Mouse (Mus musculus): ENCODE measurements around the gene Lig4. TPM values are rescaled to one million over a fixed set of nuclear protein-coding genes. Genes with fewer than 3 reads are reported as not detected.

Lig4 gene
- total RNA-seq, 2 experiments from 2014 or later, result 10.4 to 10.8 TPM

DNA sequence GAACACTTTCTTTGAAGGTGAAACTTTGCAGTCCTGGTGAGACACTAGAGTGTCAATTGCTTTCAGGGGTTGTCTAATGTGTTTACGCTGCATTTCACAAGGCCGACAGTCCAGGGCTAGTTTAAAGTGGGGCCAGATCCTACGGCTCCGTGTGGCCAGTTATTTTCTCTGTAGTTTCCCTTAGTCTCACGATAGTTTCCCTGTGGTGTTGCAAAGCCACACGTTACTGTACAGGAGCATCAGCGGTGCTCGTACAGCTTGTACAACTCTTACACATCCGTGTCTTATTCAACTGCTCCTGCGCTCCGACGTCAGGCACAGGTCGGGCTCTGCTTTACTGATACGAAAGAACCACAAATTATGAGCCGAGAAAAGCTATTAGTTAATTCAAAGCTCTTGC is 470 bp downstream of the Lig4 start:
- intact Hi-C loops (cut with DNase I), result loop anchor here (2.0 to 10.0 kb wide), 6 partner anchors 70 to 1578 kb away; partner anchors contain the start of genes Cars2 and Ing1
- H3K27ac ChIP-seq, result peak overlapping the region; percentile 56; the same call in 1 of the 2 replicates
- DNase-seq (ENCODE audit: extremely low spot score in 1 of 2, low spot score in 2 of 2), result no peak
- peak overlapping the region; percentile 63 for H3K4me3 ChIP-seq
- TF ChIP-seq CTCF (IDR thresholded peaks at IDR 0.05), result no peak

- intact Hi-C loops (cut with DNase I), result loop anchor here (2.0 to 10.0 kb wide), 6 partner anchors 71 to 1579 kb away; partner anchors contain the start of genes Cars2 and Ing1
- peak; percentile 83 for TF ChIP-seq CTCF (IDR thresholded peaks at IDR 0.05)
- peak overlapping the region; percentile 65 for H3K27ac ChIP-seq
- peak overlapping the region; percentile 55 for H3K4me3 ChIP-seq
- peak; percentile 99 for DNase-seq (ENCODE audit: extremely low spot score in 1 of 2, low spot score in 2 of 2)
Measured at GRCm38 (mm10) chr8:9975898-9976611, 1.4 kb downstream of the Lig4 start.

DNA sequence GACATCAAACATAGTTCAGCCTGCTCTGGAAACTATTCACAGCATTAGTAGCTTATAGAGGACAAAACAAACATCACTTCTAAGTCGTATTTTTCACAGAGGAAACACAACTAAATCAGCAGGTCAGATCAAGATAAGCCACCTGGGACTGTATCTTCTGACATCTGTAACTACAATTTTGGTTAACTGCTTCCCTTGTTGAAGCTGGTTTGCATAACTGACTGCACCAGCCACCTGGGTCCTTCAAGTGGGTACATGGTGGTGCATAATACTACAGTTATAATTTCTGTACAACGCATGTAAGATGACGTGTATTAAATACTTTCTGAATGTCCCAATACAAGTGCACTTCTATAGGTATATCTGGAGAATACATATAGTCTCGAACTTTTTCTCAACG is 2.2 kb downstream of the Lig4 start:
- TF ChIP-seq CTCF (IDR thresholded peaks at IDR 0.05), result no peak
- no peak for DNase-seq (ENCODE audit: extremely low spot score in 1 of 2, low spot score in 2 of 2)
- H3K27ac ChIP-seq, result no peak overlapping the region
- H3K4me3 ChIP-seq, result peak overlapping the region; percentile 55
- intact Hi-C loops (cut with DNase I), result loop anchor here (5.0 to 10.0 kb wide), 4 partner anchors 72 to 1580 kb away; partner anchors contain the start of genes Cars2 and Ing1

DNA sequence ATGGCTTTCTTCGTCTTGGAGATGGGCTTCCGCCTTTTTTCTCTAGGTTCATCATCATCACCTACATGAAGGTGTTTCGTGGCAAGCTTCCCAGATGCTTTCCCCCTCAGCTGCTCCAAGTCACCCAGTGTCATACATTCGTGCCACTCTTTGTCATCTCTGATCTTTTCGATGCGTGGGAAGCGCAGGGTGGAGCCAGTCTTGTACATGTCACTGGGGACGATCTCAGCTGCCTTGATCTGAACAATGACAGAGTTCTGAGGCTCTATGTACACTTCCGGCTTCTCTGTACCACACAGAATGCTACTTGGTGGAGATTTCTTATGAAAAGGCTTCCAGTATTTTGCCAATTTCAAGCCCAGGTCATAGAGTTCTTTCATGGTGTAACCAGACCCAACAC is 5.6 kb downstream of the Lig4 start:
- Histone ChIP-seq H3K4me3 (no peak overlapping the region), H3K27ac (no peak overlapping the region)
- intact Hi-C loops (cut with DNase I), result loop anchor here (10.0 kb wide), 2 partner anchors 1043 to 1583 kb away; partner anchors contain the start of genes Cars2 and Ing1
- no peak for DNase-seq (ENCODE audit: extremely low spot score in 1 of 2, low spot score in 2 of 2)
- TF ChIP-seq CTCF (IDR thresholded peaks at IDR 0.05), result no peak

DNA sequence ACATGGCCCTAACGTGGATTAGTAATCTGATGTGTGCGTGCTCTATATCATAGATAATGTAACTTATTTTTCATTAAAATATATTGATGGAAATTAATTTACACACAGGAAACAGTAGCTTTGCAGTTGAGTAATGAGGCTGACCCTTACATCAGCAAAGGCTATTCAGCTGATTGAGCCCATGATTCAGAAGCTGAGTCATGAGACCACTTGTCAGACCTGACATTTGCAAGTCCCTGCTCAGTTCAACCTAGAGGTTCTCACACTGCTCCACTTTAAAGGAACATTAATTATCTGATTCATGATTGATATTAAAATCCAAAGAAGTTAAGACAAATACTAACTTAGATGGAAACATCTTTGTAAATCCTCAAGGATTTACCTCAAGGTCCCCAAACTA is 17.6 kb downstream of the Lig4 start:
- no peak overlapping the region for H3K4me3 ChIP-seq
- TF ChIP-seq CTCF (IDR thresholded peaks at IDR 0.05), result no peak
- no peak for DNase-seq (ENCODE audit: extremely low spot score in 1 of 2, low spot score in 2 of 2)
- H3K27ac ChIP-seq, result no peak overlapping the region
- intact Hi-C loops (cut with DNase I), result no loop called here

DNA sequence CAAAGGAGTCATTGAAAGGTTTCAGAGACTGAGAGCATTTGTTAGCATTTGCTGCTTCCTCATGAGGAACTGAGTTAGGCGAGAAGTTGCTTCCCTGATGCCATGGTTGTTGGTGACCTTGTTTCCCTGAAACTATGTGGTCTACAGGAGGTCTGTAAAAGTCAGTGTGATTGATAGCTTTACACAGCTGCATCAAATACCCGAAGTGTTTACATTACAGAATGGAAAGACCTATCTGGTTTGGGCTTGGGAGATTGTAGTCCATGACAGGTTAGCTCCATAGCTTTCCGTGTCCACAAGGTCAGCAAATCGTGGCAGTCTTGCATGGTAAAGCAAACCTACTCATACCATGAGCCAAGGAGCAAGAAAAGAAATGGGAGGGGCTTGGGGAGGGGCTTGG is 19.1 kb downstream of the Lig4 start:
- Histone ChIP-seq H3K4me3 (no peak overlapping the region), H3K27ac (no peak overlapping the region)
- TF ChIP-seq CTCF (IDR thresholded peaks at IDR 0.05), result no peak
- DNase-seq (ENCODE audit: extremely low spot score in 1 of 2, low spot score in 2 of 2), result no peak
- intact Hi-C loops (cut with DNase I), result no loop called here

GRCm38 (mm10) chr8:9949134-9949890 is 28.2 kb downstream of the Lig4 start:
- H3K27ac ChIP-seq, result no peak overlapping the region
- DNase-seq (ENCODE audit: extremely low spot score in 1 of 2, low spot score in 2 of 2), result no peak
- H3K4me3 ChIP-seq, result no peak overlapping the region
- TF ChIP-seq CTCF (IDR thresholded peaks at IDR 0.05), result no peak
- intact Hi-C loops (cut with DNase I), result no loop called here

- no peak for DNase-seq (ENCODE audit: extremely low spot score in 1 of 2, low spot score in 2 of 2)
- Histone ChIP-seq H3K27ac (no peak overlapping the region), H3K4me3 (no peak overlapping the region)
- TF ChIP-seq CTCF (IDR thresholded peaks at IDR 0.05), result no peak
- intact Hi-C loops (cut with DNase I), result loop anchor here (2.0 to 10.0 kb wide), 2 partner anchors 231 to 703 kb away; no protein-coding TSS in a partner anchor
Measured at GRCm38 (mm10) chr8:9935574-9935973, 41.9 kb downstream of the Lig4 start.

DNA sequence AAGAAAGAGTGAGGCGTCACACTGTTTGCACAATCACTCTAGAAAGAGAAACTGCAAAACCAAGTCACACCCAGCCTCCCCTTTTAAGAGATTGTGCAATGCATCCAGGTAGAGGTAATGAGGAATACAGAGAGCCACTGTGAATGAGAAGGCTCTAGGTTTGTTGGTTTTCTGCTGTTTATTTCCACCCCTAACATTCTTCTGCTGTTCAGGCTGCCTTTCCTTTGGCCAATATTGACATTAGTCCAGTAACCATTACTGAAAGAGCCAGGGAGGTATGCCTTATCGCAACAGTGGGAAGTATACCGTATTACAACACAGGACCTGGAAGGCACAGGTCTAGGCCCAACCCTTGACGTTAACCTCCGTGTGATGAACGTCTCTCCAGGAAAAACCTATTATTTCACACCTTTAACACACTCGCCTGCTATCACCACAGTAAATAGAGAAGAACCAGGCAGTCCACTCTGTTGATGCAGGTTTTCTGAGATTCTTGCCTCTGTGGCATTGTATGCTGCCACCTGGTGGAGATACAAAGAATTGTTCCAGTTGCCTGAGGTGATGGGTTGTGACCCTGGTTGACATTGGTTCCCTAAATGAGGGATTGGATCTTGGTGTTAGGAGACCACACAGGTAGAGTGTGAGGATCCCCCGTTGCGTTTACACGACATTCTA is 42.5 kb downstream of the Lig4 start:
- no peak overlapping the region for H3K4me3 ChIP-seq
- no peak overlapping the region for H3K27ac ChIP-seq
- intact Hi-C loops (cut with DNase I), result loop anchor here (2.0 to 10.0 kb wide), 3 partner anchors 230 to 702 kb away; no protein-coding TSS in a partner anchor
- DNase-seq (ENCODE audit: extremely low spot score in 1 of 2, low spot score in 2 of 2), result peak; percentile 38 to 41
- TF ChIP-seq CTCF (IDR thresholded peaks at IDR 0.05), result peak; percentile 94

GRCm38 (mm10) chr8:9932711-9933110 is 44.8 kb downstream of the Lig4 start:
- Histone ChIP-seq H3K4me3 (no peak overlapping the region), H3K27ac (no peak overlapping the region)
- DNase-seq (ENCODE audit: extremely low spot score in 1 of 2, low spot score in 2 of 2), result no peak
- no peak for TF ChIP-seq CTCF (IDR thresholded peaks at IDR 0.05)
- intact Hi-C loops (cut with DNase I), result loop anchor here (5.0 to 10.0 kb wide), 2 partner anchors 228 to 585 kb away; no protein-coding TSS in a partner anchor

DNA sequence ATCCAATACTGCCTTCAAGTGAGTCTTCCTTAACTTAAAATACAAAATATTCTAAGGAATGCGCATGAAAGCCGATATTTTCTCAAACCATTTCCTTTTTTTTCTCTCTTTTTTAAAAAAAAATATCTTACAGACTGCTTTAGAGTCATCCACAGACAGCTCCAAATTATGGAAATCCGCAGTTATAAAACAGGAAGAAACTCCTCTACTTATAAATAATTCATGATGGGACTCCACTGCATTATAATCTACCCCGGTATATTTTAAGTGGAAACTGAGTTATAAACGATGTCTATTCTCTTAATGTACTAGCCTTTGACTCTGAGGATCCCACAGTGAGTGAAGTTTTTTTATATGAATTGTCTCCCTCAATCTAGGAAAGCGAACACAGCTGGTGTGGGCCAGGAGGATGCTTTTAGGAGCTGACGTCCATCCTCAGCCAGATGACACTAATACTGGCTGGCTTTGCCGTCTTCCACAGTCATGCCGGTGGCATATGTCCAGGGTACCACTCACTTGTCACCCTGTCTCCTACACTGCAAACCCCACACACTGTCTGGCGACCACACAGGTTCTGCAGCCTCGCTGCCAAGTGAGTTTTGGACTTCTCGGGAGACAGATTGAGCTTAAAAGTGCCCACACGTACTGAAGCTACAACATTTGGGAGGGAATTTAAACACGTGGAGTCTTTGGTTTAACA is 47.6 kb downstream of the Lig4 start:
- no peak overlapping the region for H3K27ac ChIP-seq
- TF ChIP-seq CTCF (IDR thresholded peaks at IDR 0.05), result no peak
- DNase-seq (ENCODE audit: extremely low spot score in 1 of 2, low spot score in 2 of 2), result peak; percentile 38 to 72
- intact Hi-C loops (cut with DNase I), result loop anchor here (1.0 to 10.0 kb wide), 6 partner anchors 65 to 583 kb away; partner anchors contain the start of gene Fam155a
- no peak overlapping the region for H3K4me3 ChIP-seq

Other genes starting within 250 kb of the Lig4 start
- 100 to 1,000 TPM; 118 to 119 TPM for gene Fam155a, start 206.5 kb downstream of the Lig4 start, total RNA-seq (2021)
- not detected for gene Gm10217, start 113.4 kb downstream of the Lig4 start, total RNA-seq (2021)
- gene Abhd13, start within 50 bp of the Lig4 start, total RNA-seq (2021), result 10 to 100 TPM; 27.6 to 29.6 TPM
- 1 to 10 TPM; 2.0 to 3.4 TPM for gene Tnfsf13b, start 28.8 kb upstream of the Lig4 start, total RNA-seq (2021)
- 10 to 100 TPM; 30.5 to 38.7 TPM for gene Myo16, start 176.2 kb upstream of the Lig4 start, total RNA-seq (2021)